Mouse (Mus musculus) stomach, embryonic 15.5 days (tissue): Measurements from ENCODE around the gene Dnajb2. TPM values are rescaled to one million over a fixed set of nuclear protein-coding genes. Genes with fewer than 3 reads are reported as not detected.

Experiments used
- ATAC-seq: fragments of 200-750 bp; cut with Nextera tagmentation; 2 replicates; pipeline ENCODE4 v1.8.0; 2017; ENCODE audit warnings: low read depth, moderate number of reproducible peaks, moderate TSS enrichment; ENCODE audit not compliant: insufficient read depth, low FRiP score
- H3K27ac ChIP-seq: fragments of 300-500 bp; sonication (generic); 2 replicates; pipeline ENCODE4 v1.5.1; 2015; ENCODE audit warnings: mild to moderate bottlenecking, inconsistent platforms
- H3K27me3 ChIP-seq: fragments of 300-500 bp; sonication (generic); replicated peaks from 2 replicates; pipeline ENCODE4 v1.6.1; 2015; ENCODE audit warnings: inconsistent platforms
- H3K36me3 ChIP-seq: fragments of 300-500 bp; sonication (generic); 2 replicates; pipeline ENCODE4 v1.6.1; 2015; ENCODE audit warnings: inconsistent platforms
- H3K4me1 ChIP-seq: fragments of 300-500 bp; sonication (generic); 2 replicates; pipeline ENCODE4 v1.6.1; 2015; ENCODE audit warnings: inconsistent platforms
- H3K4me2 ChIP-seq: fragments of 300-500 bp; sonication (generic); 2 replicates; pipeline ENCODE4 v1.6.1; 2015; ENCODE audit warnings: mild to moderate bottlenecking, inconsistent platforms
- H3K4me3 ChIP-seq: fragments of 300-500 bp; sonication (generic); replicated peaks from 2 replicates; pipeline ENCODE4 v1.5.1; 2015; ENCODE audit warnings: inconsistent platforms
- H3K9ac ChIP-seq: fragments of 300-500 bp; sonication (generic); 2 replicates; pipeline ENCODE4 v1.6.1; 2015; ENCODE audit warnings: inconsistent platforms
- H3K9me3 ChIP-seq: fragments of 300-500 bp; sonication (generic); 2 replicates; pipeline ENCODE4 v1.6.1; 2016; ENCODE audit warnings: inconsistent platforms
- WGBS: fragments of 180-500 bp; shearing (Covaris S2); methylation state at CpG from one replicate; pipeline ENCODE4 v1.1.7; 2015; 5-methylcytosine and 5-hydroxymethylcytosine counted together
- microRNA-seq: library from miRNA; unstranded; fragments of <30 nt; microRNA quantifications from one replicate; pipeline ENCODE4, GENCODE M21; 2016
- polyA plus RNA-seq: library from polyadenylated mRNA; unstranded; fragments of >200 nt; fragmentation: Nextera tagmentation; extraction: Ambion mirVana; gene quantifications from 2 replicates; pipeline ENCODE4 v1.2.1, GENCODE M21; 2015

The Dnajb2 gene
- polyA plus RNA-seq, 1 experiment from 2014 or later, result 34.9 TPM

GRCm38 (mm10) chr1:75289376-75289775 is 53.2 kb downstream of the Dnajb2 start:
- Histone ChIP-seq H3K27ac (no peak overlapping the region), H3K36me3 (no peaks in the 10 kb centered on the region), H3K9ac (no peak overlapping the region), H3K27me3 (no peaks in the 10 kb centered on the region), H3K9me3 (no peaks in the 10 kb centered on the region), H3K4me3 (no peak overlapping the region), H3K4me1 (no peaks in the 10 kb centered on the region), H3K4me2 (no peak overlapping the region)
- WGBS, result 13% methylated on average over 7 of the region's 7 CpGs
- ATAC-seq, result no peak

- H3K27ac ChIP-seq, result no peak overlapping the region
- no peaks in the 10 kb centered on the region for H3K9me3 ChIP-seq
- no peak overlapping the region for H3K4me2 ChIP-seq
- ATAC-seq, result no peak
- no peaks in the 10 kb centered on the region for H3K4me1 ChIP-seq
- H3K9ac ChIP-seq, result no peak overlapping the region
- no peaks in the 10 kb centered on the region for H3K36me3 ChIP-seq
- H3K4me3 ChIP-seq, result no peak overlapping the region
- H3K27me3 ChIP-seq, result no peaks in the 10 kb centered on the region
- WGBS, result 54% methylated on average over 8 of the region's 8 CpGs
Measured at GRCm38 (mm10) chr1:75289888-75290431, 53.8 kb downstream of the Dnajb2 start.

- ATAC-seq, result no peak
- Histone ChIP-seq H3K36me3 (no peaks in the 10 kb centered on the region), H3K4me2 (no peak overlapping the region)
Measured at GRCm38 (mm10) chr1:75290582-75290981, 54.4 kb downstream of the Dnajb2 start.

GRCm38 (mm10) chr1:75291321-75291720 is 55.1 kb downstream of the Dnajb2 start:
- no peaks in the 10 kb centered on the region for H3K9me3 ChIP-seq
- no peaks in the 10 kb centered on the region for H3K4me1 ChIP-seq
- H3K27me3 ChIP-seq, result no peaks in the 10 kb centered on the region
- WGBS, result 87% methylated on average over 8 of the region's 8 CpGs
- no peaks in the 10 kb centered on the region for H3K36me3 ChIP-seq
- H3K4me3 ChIP-seq, result no peak overlapping the region
- no peak for ATAC-seq
- H3K4me2 ChIP-seq, result no peak overlapping the region
- H3K9ac ChIP-seq, result no peak overlapping the region
- no peak overlapping the region for H3K27ac ChIP-seq

More at GRCm38 (mm10) chr1:75290582-75290981, 54.4 kb downstream of the Dnajb2 start:
- Histone ChIP-seq H3K9ac (no peak overlapping the region), H3K4me1 (no peaks in the 10 kb centered on the region), H3K9me3 (no peaks in the 10 kb centered on the region), H3K27me3 (no peaks in the 10 kb centered on the region), H3K4me3 (no peak overlapping the region), H3K27ac (no peak overlapping the region)

GRCm38 (mm10) chr1:75292476-75293330 is 56.5 kb downstream of the Dnajb2 start:
- ATAC-seq, result no peak
- Histone ChIP-seq H3K4me2 (no peak overlapping the region), H3K27ac (no peak overlapping the region; the same call in none of the 2 replicates), H3K9ac (no peak overlapping the region), H3K9me3 (no peaks in the 10 kb centered on the region), H3K4me1 (no peaks in the 10 kb centered on the region), H3K36me3 (no peaks in the 10 kb centered on the region), H3K4me3 (no peak overlapping the region), H3K27me3 (no peaks in the 10 kb centered on the region)
- WGBS, result 21% methylated on average over 12 of the region's 12 CpGs

GRCm38 (mm10) chr1:75293331-75293701 is 57.1 kb downstream of the Dnajb2 start:
- Histone ChIP-seq H3K4me1 (no peaks in the 10 kb centered on the region), H3K27me3 (no peaks in the 10 kb centered on the region), H3K4me2 (no peak overlapping the region), H3K36me3 (no peaks in the 10 kb centered on the region), H3K4me3 (no peak overlapping the region), H3K27ac (no peak overlapping the region; the same call in 1 of the 2 replicates), H3K9ac (no peak overlapping the region), H3K9me3 (no peaks in the 10 kb centered on the region)
- 71% methylated on average over 5 of the region's 5 CpGs for WGBS
- ATAC-seq, result no peak

- Histone ChIP-seq H3K27me3 (no peaks in the 10 kb centered on the region), H3K4me3 (no peak overlapping the region), H3K27ac (no peak overlapping the region), H3K9ac (no peak overlapping the region), H3K36me3 (no peaks in the 10 kb centered on the region), H3K4me1 (no peaks in the 10 kb centered on the region), H3K4me2 (no peak overlapping the region), H3K9me3 (no peaks in the 10 kb centered on the region)
- 76% methylated on average over 5 of the region's 5 CpGs for WGBS
- ATAC-seq, result no peak
Measured at GRCm38 (mm10) chr1:75294294-75294693, 58.1 kb downstream of the Dnajb2 start.

Small RNAs within 50 kb of the gene (microRNA-seq; reads per million reads assigned to microRNA genes)
- not detected for gene Gm27943

Other genes starting within 250 kb of the Dnajb2 start
- gene Nhej1, start 111.2 kb upstream of the Dnajb2 start, polyA plus RNA-seq, result 8.6 and 9.5 TPM in 2 replicates
- gene Slc23a3, start 102.5 kb upstream of the Dnajb2 start, polyA plus RNA-seq, result 0.49 and 0.86 TPM in 2 replicates
- 38.8 and 44.9 TPM in 2 replicates for gene Cnppd1, start 93.7 kb upstream of the Dnajb2 start, polyA plus RNA-seq
- gene Retreg2, start 93.6 kb upstream of the Dnajb2 start, polyA plus RNA-seq, result 43.8 and 47.8 TPM in 2 replicates
- 41.0 and 41.2 TPM in 2 replicates for gene Zfand2b, start 67.8 kb upstream of the Dnajb2 start, polyA plus RNA-seq
- 23.9 and 26.8 TPM in 2 replicates for gene Abcb6, start 56.0 kb upstream of the Dnajb2 start, polyA plus RNA-seq
- 24.7 and 26.7 TPM in 2 replicates for gene Ankzf1, start 44.3 kb upstream of the Dnajb2 start, polyA plus RNA-seq
- gene Atg9a, start 44.2 kb upstream of the Dnajb2 start, polyA plus RNA-seq, result 26.5 and 27.0 TPM in 2 replicates
- gene Glb1l, start 25.6 kb upstream of the Dnajb2 start, polyA plus RNA-seq, result 15.5 and 17.1 TPM in 2 replicates
- 120 and 132 TPM in 2 replicates for gene Stk16, start 25.6 kb upstream of the Dnajb2 start, polyA plus RNA-seq
- 142 and 145 TPM in 2 replicates for gene Tuba4a, start 16.5 kb upstream of the Dnajb2 start, polyA plus RNA-seq
- not detected in 2 replicates for gene A630095N17Rik, start 4.3 kb upstream of the Dnajb2 start, polyA plus RNA-seq
- gene Ptprn, start 28.1 kb downstream of the Dnajb2 start, polyA plus RNA-seq, result 2.4 and 2.8 TPM in 2 replicates
- gene Resp18, start 42.0 kb downstream of the Dnajb2 start, polyA plus RNA-seq, result 7.5 and 9.6 TPM in 2 replicates
- gene Dnpep, start 81.6 kb downstream of the Dnajb2 start, polyA plus RNA-seq, result 123 and 137 TPM in 2 replicates
- gene Des, start 123.9 kb downstream of the Dnajb2 start, polyA plus RNA-seq, result 92.1 and 93.2 TPM in 2 replicates
- gene Speg, start 138.9 kb downstream of the Dnajb2 start, polyA plus RNA-seq, result 45.2 and 49.1 TPM in 2 replicates
- gene Gmppa, start 199.5 kb downstream of the Dnajb2 start, polyA plus RNA-seq, result 103 TPM in 2 replicates
- gene Asic4, start 214.0 kb downstream of the Dnajb2 start, polyA plus RNA-seq, result 2.0 and 2.1 TPM in 2 replicates
- gene Chpf, start 242.9 kb downstream of the Dnajb2 start, polyA plus RNA-seq, result 40.9 and 41.9 TPM in 2 replicates
- gene Tmem198, start 243.1 kb downstream of the Dnajb2 start, polyA plus RNA-seq, result 2.3 and 2.7 TPM in 2 replicates